Mouse (Mus musculus) adrenal gland, adult 8-10 months (tissue): ENCODE measurements around the gene Bdkrb2. TPM values are rescaled to one million over a fixed set of nuclear protein-coding genes. Genes with fewer than 3 reads are reported as not detected.

ENCODE experiments used
- total RNA-seq, 4 experiments: library from RNA; stranded (reverse); gene quantifications; 2 replicates each; pipeline ENCODE4 v1.2.4; 2022

Gene Bdkrb2
- total RNA-seq, 4 experiments from 2014 or later, result 7.6 to 14.0 (median 10.5) TPM

Other genes starting within 250 kb of the Bdkrb2 start
- gene Tunar, start 229.4 kb upstream of the Bdkrb2 start, total RNA-seq, result 1 to 10 TPM in 1 of 4 experiments, under 1 TPM in 3; 0.38 to 1.3 (median 0.46) TPM
- gene D430019H16Rik, start 109.4 kb upstream of the Bdkrb2 start, total RNA-seq, result 10 to 100 TPM in 2 of 4 experiments, 1 to 10 TPM in 2; 5.9 to 15.8 (median 9.5) TPM
- not detected for gene Bdkrb1, start 39.9 kb downstream of the Bdkrb2 start, total RNA-seq
- 10 to 100 TPM; 20.3 to 25.9 (median 23.5) TPM for gene Gskip, start 121.6 kb downstream of the Bdkrb2 start, total RNA-seq
- gene Atg2b, start 122.0 kb downstream of the Bdkrb2 start, total RNA-seq, result 10 to 100 TPM; 27.4 to 40.7 (median 31.9) TPM
- gene Ak7, start 142.8 kb downstream of the Bdkrb2 start, total RNA-seq, result 1 to 10 TPM in 1 of 4 experiments, under 1 TPM in 3; 0.12 to 1.1 (median 0.60) TPM
- gene Papola, start 221.5 kb downstream of the Bdkrb2 start, total RNA-seq, result 100 to 1,000 TPM; 186 to 233 (median 219) TPM